Mouse (Mus musculus) kidney, embryonic 14.5 days (tissue): Measurements from ENCODE around the gene Gm9732. TPM values are rescaled to one million over a fixed set of nuclear protein-coding genes. Genes with fewer than 3 reads are reported as not detected.
"Not testable (repeated sequence)": the region's sequence is repeated elsewhere in the genome, so short reads cannot be mapped to it uniquely, and the experiment has no call there.

ENCODE experiments used
- ATAC-seq: fragments of 200-750 bp; cut with Nextera tagmentation; 2 replicates; pipeline ENCODE4 v1.8.0; 2017; ENCODE audit warnings: moderate number of reproducible peaks, mild to moderate bottlenecking, moderate TSS enrichment, moderate library complexity; ENCODE audit not compliant: low FRiP score, low TSS enrichment
- H3K27ac ChIP-seq: fragments of 300-500 bp; sonication (generic); 2 replicates; pipeline ENCODE4 v1.5.1; 2014; ENCODE audit warnings: low read depth, mild to moderate bottlenecking, low read length, moderate library complexity, mixed read lengths
- H3K27me3 ChIP-seq: fragments of 300-500 bp; sonication (generic); 2 replicates; pipeline ENCODE4 v1.6.1; 2014; ENCODE audit warnings: mild to moderate bottlenecking, low read length; ENCODE audit not compliant: control insufficient read depth, insufficient read depth
- H3K36me3 ChIP-seq: fragments of 300-500 bp; sonication (generic); 2 replicates; pipeline ENCODE4 v1.6.1; 2014; ENCODE audit warnings: low read length, mixed read lengths; ENCODE audit not compliant: control insufficient read depth, insufficient read depth
- H3K4me1 ChIP-seq: fragments of 300-500 bp; sonication (generic); 2 replicates; pipeline ENCODE4 v1.6.1; 2014; ENCODE audit warnings: low read length, mixed read lengths; ENCODE audit not compliant: control insufficient read depth, insufficient read depth
- H3K4me2 ChIP-seq: fragments of 300-500 bp; sonication (generic); replicated peaks from 2 replicates; pipeline ENCODE4 v1.6.1; 2014; ENCODE audit warnings: low read depth, mild to moderate bottlenecking, low read length
- H3K4me3 ChIP-seq: fragments of 300-500 bp; sonication (generic); 2 replicates; pipeline ENCODE4 v1.5.1; 2014; ENCODE audit warnings: mild to moderate bottlenecking, low read length
- H3K9ac ChIP-seq: fragments of 300-500 bp; sonication (generic); 2 replicates; pipeline ENCODE4 v1.6.1; 2014; ENCODE audit warnings: low read depth, mild to moderate bottlenecking, low read length, moderate library complexity
- H3K9me3 ChIP-seq: fragments of 300-500 bp; sonication (generic); 2 replicates; pipeline ENCODE4 v1.6.1; 2016; ENCODE audit warnings: low read length; ENCODE audit not compliant: control insufficient read depth
- WGBS: fragments of 180-500 bp; shearing (Covaris S2); extraction: QIAGEN DNeasy Blood & Tissue Kit; methylation state at CpG from one replicate; pipeline ENCODE4 v1.1.7; 2014; 5-methylcytosine and 5-hydroxymethylcytosine counted together
- polyA plus RNA-seq: library from polyadenylated mRNA; unstranded; fragments of >200 nt; fragmentation: Nextera tagmentation; extraction: Ambion mirVana; gene quantifications from 2 replicates; pipeline ENCODE4 v1.2.1, GENCODE M21; 2014

The Gm9732 gene
- polyA plus RNA-seq, 1 experiment from 2014 or later, result not detected

DNA sequence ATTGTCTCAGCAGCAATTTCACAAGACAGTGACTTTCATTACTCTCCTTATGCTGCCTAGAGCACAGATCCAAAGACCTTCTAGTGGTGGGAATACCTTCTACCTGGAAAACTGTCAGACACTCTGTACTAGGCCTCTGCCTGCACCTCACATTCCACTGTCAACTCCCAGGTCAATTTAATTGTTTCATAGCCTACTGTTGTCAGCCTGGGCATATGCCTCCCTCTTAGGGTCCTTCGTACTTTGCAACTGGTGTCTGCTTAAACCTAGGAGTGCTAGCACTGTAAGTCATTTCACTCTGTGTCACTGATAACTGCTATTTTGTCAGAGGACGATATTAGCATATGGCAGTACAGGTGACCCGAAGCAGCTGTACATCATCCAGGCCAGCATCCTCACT, 5.6 kb upstream of the Gm9732 start:
- WGBS, result 85% methylated on average over 3 of the region's 3 CpGs
- not testable (repeated sequence) for H3K27me3 ChIP-seq, H3K36me3 ChIP-seq, H3K9ac ChIP-seq, H3K27ac ChIP-seq, H3K4me2 ChIP-seq, H3K4me1 ChIP-seq, ATAC-seq, H3K4me3 ChIP-seq, H3K9me3 ChIP-seq

- not testable (repeated sequence) for H3K27me3 ChIP-seq, H3K9ac ChIP-seq, H3K4me3 ChIP-seq, H3K27ac ChIP-seq, H3K4me2 ChIP-seq, H3K4me1 ChIP-seq, ATAC-seq, H3K9me3 ChIP-seq, H3K36me3 ChIP-seq
- WGBS, result 82% methylated on average over 1 of the region's 1 CpGs
These were observed 1.7 kb upstream of the Gm9732 start for GRCm38 (mm10) chr14:43273161-43273560.

- not testable (repeated sequence) for H3K27me3 ChIP-seq, H3K4me3 ChIP-seq, H3K36me3 ChIP-seq, H3K9me3 ChIP-seq, H3K4me1 ChIP-seq, H3K4me2 ChIP-seq, H3K9ac ChIP-seq, H3K27ac ChIP-seq, ATAC-seq
- 84% methylated on average over 1 of the region's 1 CpGs for WGBS
These were observed 916 bp downstream of the Gm9732 start for GRCm38 (mm10) chr14:43275752-43276151.

- H3K36me3 ChIP-seq, H3K4me1 ChIP-seq, H3K9ac ChIP-seq, H3K27ac ChIP-seq, H3K4me3 ChIP-seq, H3K9me3 ChIP-seq, H3K4me2 ChIP-seq, ATAC-seq, H3K27me3 ChIP-seq: not testable (repeated sequence)
- WGBS, result 68% methylated on average over 2 of the region's 2 CpGs
These were observed 2.6 kb downstream of the Gm9732 start for GRCm38 (mm10) chr14:43277468-43277867.

GRCm38 (mm10) chr14:43278146-43278545, 3.3 kb downstream of the Gm9732 start:
- 59% methylated on average over 4 of the region's 4 CpGs for WGBS
- H3K4me1 ChIP-seq, H3K4me2 ChIP-seq: not testable (repeated sequence)

GRCm38 (mm10) chr14:43278681-43279080, 3.8 kb downstream of the Gm9732 start:
- not testable (repeated sequence) for H3K36me3 ChIP-seq, H3K27me3 ChIP-seq, H3K4me3 ChIP-seq, H3K9me3 ChIP-seq, H3K4me2 ChIP-seq, ATAC-seq, H3K4me1 ChIP-seq, H3K27ac ChIP-seq, H3K9ac ChIP-seq
- 93% methylated on average over 3 of the region's 3 CpGs for WGBS

More at GRCm38 (mm10) chr14:43278146-43278545, 3.3 kb downstream of the Gm9732 start:
- not testable (repeated sequence) for H3K27me3 ChIP-seq, H3K4me3 ChIP-seq, ATAC-seq, H3K36me3 ChIP-seq, H3K9me3 ChIP-seq, H3K9ac ChIP-seq, H3K27ac ChIP-seq

GRCm38 (mm10) chr14:43293503-43293902, 18.7 kb downstream of the Gm9732 start, which contains the start of gene Gm8127:
Gene Gm8127 (minus strand): TSS chr14:43293832.
- WGBS, result 84% methylated on average over 3 of the region's 3 CpGs
- not testable (repeated sequence) for H3K27me3 ChIP-seq, H3K9ac ChIP-seq, H3K27ac ChIP-seq, H3K4me1 ChIP-seq, H3K4me2 ChIP-seq, H3K9me3 ChIP-seq, ATAC-seq, H3K36me3 ChIP-seq, H3K4me3 ChIP-seq

DNA sequence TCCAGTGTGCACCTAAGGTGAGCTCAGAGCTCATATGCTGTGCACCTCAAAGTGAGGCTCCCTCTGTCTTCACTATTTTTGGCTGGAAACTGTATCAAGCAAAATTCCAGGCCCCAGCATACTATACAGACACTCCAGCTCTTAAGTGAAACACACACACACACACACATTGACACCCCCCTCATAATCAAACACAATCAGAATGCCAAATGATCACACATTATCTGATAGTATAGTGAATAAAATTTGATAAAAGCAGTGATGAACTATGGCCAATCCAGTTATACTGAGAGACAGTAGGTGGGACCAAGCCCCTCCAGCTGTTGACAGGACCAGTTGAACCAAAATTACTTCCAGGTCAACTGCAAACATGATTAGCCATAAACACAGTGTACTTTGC, 44.7 kb downstream of the Gm9732 start:
- not testable (repeated sequence) for H3K9ac ChIP-seq, H3K36me3 ChIP-seq, H3K27ac ChIP-seq, H3K4me2 ChIP-seq, H3K9me3 ChIP-seq, H3K4me3 ChIP-seq, H3K4me1 ChIP-seq, H3K27me3 ChIP-seq, ATAC-seq

DNA sequence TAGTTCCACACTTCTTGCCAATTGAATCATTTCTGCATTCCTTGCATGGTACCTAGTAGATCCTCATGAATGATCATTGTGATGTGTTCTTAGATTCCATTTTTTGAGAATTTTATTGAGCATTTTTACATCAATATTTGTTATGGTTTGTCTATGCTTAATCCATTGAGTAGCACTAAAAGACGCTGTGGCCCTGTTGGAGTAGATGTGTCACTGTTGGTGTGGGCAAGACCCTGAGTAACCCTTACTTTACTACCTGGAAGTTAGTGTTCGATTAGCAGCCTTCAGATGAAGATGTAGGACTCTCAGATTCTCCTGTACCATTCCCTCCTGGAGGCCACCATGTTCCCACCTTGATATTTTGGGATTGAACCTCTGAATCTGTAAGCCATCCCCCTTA, 53.8 kb downstream of the Gm9732 start:
- H3K9me3 ChIP-seq, H3K9ac ChIP-seq, H3K4me2 ChIP-seq, H3K36me3 ChIP-seq, H3K4me1 ChIP-seq, ATAC-seq, H3K27me3 ChIP-seq, H3K4me3 ChIP-seq, H3K27ac ChIP-seq: not testable (repeated sequence)
- WGBS, result 76% methylated on average over 2 of the region's 2 CpGs
